Mouse (Mus musculus) forebrain, embryonic 15.5 days (tissue): ENCODE measurements around the gene Milr1. TPM values are rescaled to one million over a fixed set of nuclear protein-coding genes. Genes with fewer than 3 reads are reported as not detected.

Experiments
- ATAC-seq: fragments of 200-750 bp; cut with Nextera tagmentation; replicated peaks from 2 replicates; pipeline ENCODE4 v1.8.0; 2017; ENCODE audit warnings: mild to moderate bottlenecking, moderate TSS enrichment, moderate library complexity
- H3K27ac ChIP-seq: fragments of 300-500 bp; sonication (generic); replicated peaks from 2 replicates; pipeline ENCODE4 v1.5.1; 2015; ENCODE audit warnings: mild to moderate bottlenecking, inconsistent platforms
- H3K27me3 ChIP-seq: fragments of 300-500 bp; sonication (generic); 2 replicates; pipeline ENCODE4 v1.6.1; 2015; ENCODE audit warnings: inconsistent platforms
- H3K36me3 ChIP-seq: fragments of 300-500 bp; sonication (generic); 2 replicates; pipeline ENCODE4 v1.6.1; 2015; ENCODE audit warnings: mild to moderate bottlenecking, inconsistent platforms
- H3K4me1 ChIP-seq: fragments of 300-500 bp; sonication (generic); 2 replicates; pipeline ENCODE4 v1.6.1; 2015; ENCODE audit warnings: inconsistent platforms
- H3K4me2 ChIP-seq: fragments of 300-500 bp; sonication (generic); replicated peaks from 2 replicates; pipeline ENCODE4 v1.6.1; 2015; ENCODE audit warnings: mild to moderate bottlenecking, inconsistent platforms
- H3K4me3 ChIP-seq: fragments of 300-500 bp; sonication (generic); 2 replicates; pipeline ENCODE4 v1.5.1; 2015; ENCODE audit warnings: mild to moderate bottlenecking, inconsistent platforms
- H3K9ac ChIP-seq: fragments of 300-500 bp; sonication (generic); replicated peaks from 2 replicates; pipeline ENCODE4 v1.6.1; 2015; ENCODE audit warnings: mild to moderate bottlenecking, inconsistent platforms
- H3K9me3 ChIP-seq: fragments of 300-500 bp; sonication (generic); 2 replicates; pipeline ENCODE4 v1.6.1; 2016; ENCODE audit warnings: inconsistent platforms
- WGBS: fragments of 180-500 bp; shearing (Covaris S2); methylation state at CpG from one replicate; pipeline ENCODE4 v1.1.7; 2015; ENCODE audit warnings: mixed read lengths; 5-methylcytosine and 5-hydroxymethylcytosine counted together
- polyA plus RNA-seq: library from polyadenylated mRNA; unstranded; fragments of >200 nt; fragmentation: Nextera tagmentation; extraction: Ambion mirVana; gene quantifications from 2 replicates; pipeline ENCODE4 v1.2.1, GENCODE M21; 2015

Gene Milr1
- polyA plus RNA-seq: 0.52 and 1.2 TPM in 2 replicates

GRCm38 (mm10) chr11:106751039-106752018 is at the start of gene Milr1:
Gene Milr1 (plus strand): TSS chr11:106751226.
- no peak for ATAC-seq
- H3K27me3 ChIP-seq: no peaks in the 10 kb centered on the region
- no peaks in the 10 kb centered on the region for H3K4me1 ChIP-seq

GRCm38 (mm10) chr11:106701589-106701988 is 49.4 kb upstream of the Milr1 start:
- H3K9ac ChIP-seq: no peak overlapping the region
- H3K4me2 ChIP-seq: no peak overlapping the region
- 74% methylated on average over 9 of the region's 9 CpGs for WGBS
- no peak overlapping the region for H3K4me3 ChIP-seq
- H3K27ac ChIP-seq: no peak overlapping the region
- H3K9me3 ChIP-seq: no peaks in the 10 kb centered on the region
- no peaks in the 10 kb centered on the region for H3K36me3 ChIP-seq
- ATAC-seq: no peak
- H3K4me1 ChIP-seq: no peaks in the 10 kb centered on the region
- no peaks in the 10 kb centered on the region for H3K27me3 ChIP-seq

More at GRCm38 (mm10) chr11:106751039-106752018, at the start of gene Milr1:
- no peak within 1 kb of the TSS for H3K27ac ChIP-seq
- H3K4me3 ChIP-seq: no peak within 1 kb of the TSS
- no peaks in the 10 kb centered on the region for H3K36me3 ChIP-seq
- H3K9me3 ChIP-seq: 0 out of 2 replicates have a peak, but pooled peaks cover 2% of the 10 kb centered on the region
- WGBS: 91% methylated on average over 17 of the region's 17 CpGs
- no peak within 1 kb of the TSS for H3K4me2 ChIP-seq
- H3K9ac ChIP-seq: no peak within 1 kb of the TSS

DNA sequence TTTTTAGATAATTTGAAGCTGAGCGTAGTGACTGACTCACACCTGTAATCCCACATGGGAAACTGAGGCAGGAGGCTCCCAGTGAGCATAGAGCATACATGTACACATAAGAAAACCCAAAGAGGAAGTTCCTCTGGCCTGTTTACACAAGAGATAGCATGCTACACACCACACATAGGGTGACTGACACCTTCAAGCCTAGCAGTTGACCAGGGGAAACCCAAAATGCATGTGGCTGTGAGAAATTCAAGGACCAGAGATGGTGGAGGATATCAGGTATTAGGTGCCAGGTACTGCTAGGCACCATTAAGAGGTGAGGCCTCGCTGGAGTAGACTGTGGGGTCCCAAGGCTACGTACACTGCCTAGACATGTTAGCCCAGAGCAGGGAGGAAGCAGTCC is 48.4 kb upstream of the Milr1 start:
- no peak for ATAC-seq
- H3K9me3 ChIP-seq: no peaks in the 10 kb centered on the region
- WGBS: 82% methylated on average over 3 of the region's 3 CpGs
- no peaks in the 10 kb centered on the region for H3K36me3 ChIP-seq
- H3K4me3 ChIP-seq: no peak overlapping the region
- no peak overlapping the region for H3K27ac ChIP-seq
- no peak overlapping the region for H3K9ac ChIP-seq
- H3K4me1 ChIP-seq: no peaks in the 10 kb centered on the region
- no peaks in the 10 kb centered on the region for H3K27me3 ChIP-seq
- H3K4me2 ChIP-seq: no peak overlapping the region

DNA sequence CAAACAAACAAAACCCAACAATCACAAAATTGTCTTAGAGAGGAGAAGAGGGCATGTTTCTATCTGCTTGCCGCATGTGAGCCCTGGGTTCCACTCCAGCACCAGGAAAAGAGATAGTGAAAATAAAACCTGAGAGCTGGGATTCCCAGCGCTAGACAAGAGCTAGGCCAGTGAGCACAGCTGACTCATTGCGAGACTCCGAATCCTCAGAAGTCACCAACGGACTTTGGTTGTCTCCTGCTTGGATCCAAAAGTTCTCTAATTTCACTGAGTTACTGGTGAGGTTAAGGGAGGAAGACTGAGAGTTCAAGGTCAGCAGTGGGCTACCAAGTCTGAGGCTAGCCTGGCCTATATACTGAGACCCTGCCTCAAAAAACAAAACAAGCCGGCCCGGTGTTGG is 47.1 kb upstream of the Milr1 start:
- ATAC-seq: no peak
- 94% methylated on average over 7 of the region's 7 CpGs for WGBS
- H3K36me3 ChIP-seq: no peaks in the 10 kb centered on the region
- no peak overlapping the region for H3K4me2 ChIP-seq
- no peaks in the 10 kb centered on the region for H3K27me3 ChIP-seq
- H3K27ac ChIP-seq: no peak overlapping the region
- H3K9me3 ChIP-seq: no peaks in the 10 kb centered on the region
- no peaks in the 10 kb centered on the region for H3K4me1 ChIP-seq
- H3K9ac ChIP-seq: no peak overlapping the region
- no peak overlapping the region for H3K4me3 ChIP-seq

DNA sequence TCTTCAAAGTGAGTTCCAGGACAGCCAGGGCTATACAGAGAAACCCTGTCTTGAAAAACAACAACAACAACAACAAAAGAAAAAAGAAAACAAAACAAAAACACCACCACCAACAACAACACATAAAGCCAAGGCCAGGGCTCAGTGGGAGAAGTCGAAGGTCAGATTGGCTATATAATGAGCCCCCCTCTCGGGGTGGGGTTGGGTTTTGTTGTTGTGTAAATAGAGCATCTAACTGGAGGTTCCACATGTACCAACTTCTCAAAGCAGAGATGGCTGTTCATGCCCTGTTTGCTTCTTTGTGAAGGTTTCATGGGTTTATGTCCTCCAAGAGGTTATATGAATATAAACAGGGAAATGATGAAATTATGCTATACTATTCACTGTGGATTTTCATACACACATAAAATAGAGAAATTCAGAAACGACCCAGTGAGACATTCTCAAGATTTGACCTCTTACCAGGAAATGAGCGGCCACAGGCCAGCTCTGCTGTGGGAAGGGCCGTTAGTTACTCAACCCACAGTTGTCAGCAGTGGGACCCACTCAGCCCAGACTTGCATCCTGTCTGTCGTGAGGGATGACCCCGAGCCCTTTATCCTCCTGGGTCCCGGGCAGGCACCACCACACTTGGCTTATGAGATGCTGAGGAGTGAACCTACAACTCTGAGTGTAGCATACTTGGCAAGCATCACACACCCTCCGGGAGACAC is 46.5 kb upstream of the Milr1 start:
- no peaks in the 10 kb centered on the region for H3K9me3 ChIP-seq
- no peaks in the 10 kb centered on the region for H3K27me3 ChIP-seq
- no peak overlapping the region for H3K4me2 ChIP-seq
- H3K27ac ChIP-seq: no peak overlapping the region
- no peak overlapping the region for H3K4me3 ChIP-seq
- ATAC-seq: no peak
- no peak overlapping the region for H3K9ac ChIP-seq
- no peaks in the 10 kb centered on the region for H3K36me3 ChIP-seq
- no peaks in the 10 kb centered on the region for H3K4me1 ChIP-seq
- WGBS: 74% methylated on average over 9 of the region's 9 CpGs

DNA sequence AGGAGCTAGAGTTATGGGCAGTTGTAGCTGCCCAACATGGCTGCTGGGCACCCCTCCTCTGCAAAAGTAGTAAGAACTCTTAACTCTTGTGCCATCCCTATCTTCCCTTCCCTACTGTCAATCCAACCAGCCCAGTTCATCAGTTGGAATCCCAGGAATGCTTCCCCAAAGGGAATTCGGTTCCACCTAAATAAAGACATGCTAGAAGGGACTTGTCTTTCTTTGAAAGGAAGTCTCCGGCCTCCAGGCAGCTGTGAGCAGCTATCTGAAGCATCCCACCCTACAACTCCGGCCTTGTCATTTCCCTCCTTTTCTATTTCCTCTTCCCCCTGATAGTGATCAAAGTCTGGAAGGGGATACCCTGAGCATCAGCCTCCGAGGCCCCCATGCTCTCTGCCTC is 44.8 kb upstream of the Milr1 start:
- ATAC-seq: no peak
- H3K4me1 ChIP-seq: no peaks in the 10 kb centered on the region
- no peak overlapping the region for H3K27ac ChIP-seq
- H3K9ac ChIP-seq: no peak overlapping the region
- H3K4me3 ChIP-seq: no peak overlapping the region
- H3K36me3 ChIP-seq: no peaks in the 10 kb centered on the region
- H3K9me3 ChIP-seq: no peaks in the 10 kb centered on the region
- 70% methylated on average over 4 of the region's 4 CpGs for WGBS
- H3K4me2 ChIP-seq: no peak overlapping the region
- H3K27me3 ChIP-seq: no peaks in the 10 kb centered on the region

DNA sequence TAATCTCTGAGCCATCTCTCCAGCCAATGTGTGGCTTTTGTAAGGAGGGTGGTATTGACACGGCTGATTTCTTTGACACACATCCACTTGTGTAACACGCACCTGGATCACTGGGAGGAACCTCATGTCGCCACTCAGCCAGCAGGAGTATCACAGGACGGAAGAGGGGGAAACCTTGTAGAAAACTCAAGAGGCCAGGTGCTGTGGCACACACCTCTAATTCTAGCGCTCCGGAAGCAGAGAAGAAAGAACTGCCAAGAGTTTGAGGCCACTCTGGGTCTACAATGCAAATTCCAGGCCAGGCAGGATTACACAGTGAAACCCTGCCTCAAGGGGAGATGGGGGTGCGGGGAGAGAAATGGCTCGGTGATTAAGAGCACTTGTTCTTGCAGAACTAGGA is 43.9 kb upstream of the Milr1 start:
- no peaks in the 10 kb centered on the region for H3K9me3 ChIP-seq
- no peaks in the 10 kb centered on the region for H3K4me1 ChIP-seq
- no peak for ATAC-seq
- no peak overlapping the region for H3K9ac ChIP-seq
- no peaks in the 10 kb centered on the region for H3K36me3 ChIP-seq
- no peak overlapping the region for H3K27ac ChIP-seq
- no peak overlapping the region for H3K4me2 ChIP-seq
- no peaks in the 10 kb centered on the region for H3K27me3 ChIP-seq
- H3K4me3 ChIP-seq: no peak overlapping the region
- WGBS: 78% methylated on average over 8 of the region's 8 CpGs

- Histone ChIP-seq H3K4me2 (no peak overlapping the region), H3K36me3 (no peaks in the 10 kb centered on the region), H3K4me3 (no peak overlapping the region), H3K9ac (no peak overlapping the region), H3K4me1 (no peaks in the 10 kb centered on the region), H3K9me3 (no peaks in the 10 kb centered on the region), H3K27me3 (no peaks in the 10 kb centered on the region), H3K27ac (no peak overlapping the region)
- ATAC-seq: no peak
- 86% methylated on average over 3 of the region's 3 CpGs for whole genome bisulfite sequencing
Observed at GRCm38 (mm10) chr11:106707866-106708265, 43.2 kb upstream of the Milr1 start.

- Histone ChIP-seq H3K36me3 (no peaks in the 10 kb centered on the region), H3K9me3 (no peaks in the 10 kb centered on the region), H3K27ac (no peak overlapping the region), H3K9ac (no peak overlapping the region), H3K4me1 (no peaks in the 10 kb centered on the region), H3K27me3 (no peaks in the 10 kb centered on the region), H3K4me2 (no peak overlapping the region), H3K4me3 (no peak overlapping the region)
- 41% methylated on average over 15 of the region's 15 CpGs for WGBS
- no peak for ATAC-seq
Observed at GRCm38 (mm10) chr11:106709227-106709985, 41.6 kb upstream of the Milr1 start.

DNA sequence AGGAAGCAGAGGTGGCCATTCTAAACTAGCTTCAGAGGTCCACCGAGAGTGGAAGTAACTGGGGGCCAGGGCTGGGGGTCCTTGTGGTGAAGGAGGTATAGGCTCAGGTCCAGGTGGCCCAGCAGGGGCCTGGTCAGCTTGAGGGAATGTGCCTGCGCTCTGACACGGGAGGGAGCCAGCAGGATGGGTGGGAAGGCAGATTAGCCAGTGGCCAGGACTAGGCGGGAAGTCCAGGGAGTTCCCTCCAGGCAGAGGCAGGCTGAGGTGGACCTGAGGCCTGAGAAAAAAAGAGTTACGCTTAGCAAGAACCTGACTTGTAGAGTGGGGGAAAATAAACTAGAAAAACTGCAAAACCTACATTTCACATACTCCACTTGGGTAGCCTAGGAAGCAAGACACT is 40.2 kb upstream of the Milr1 start:
- Histone ChIP-seq H3K4me3 (no peak overlapping the region), H3K36me3 (no peaks in the 10 kb centered on the region), H3K9me3 (no peaks in the 10 kb centered on the region), H3K4me1 (no peaks in the 10 kb centered on the region), H3K27ac (no peak overlapping the region), H3K27me3 (no peaks in the 10 kb centered on the region), H3K4me2 (no peak overlapping the region), H3K9ac (no peak overlapping the region)
- no peak for ATAC-seq
- 74% methylated on average over 5 of the region's 5 CpGs for WGBS

- ATAC-seq: no peak
- no peak overlapping the region for H3K4me3 ChIP-seq
- no peak overlapping the region for H3K27ac ChIP-seq
- H3K27me3 ChIP-seq: no peaks in the 10 kb centered on the region
- no peaks in the 10 kb centered on the region for H3K9me3 ChIP-seq
- no peaks in the 10 kb centered on the region for H3K4me1 ChIP-seq
- 88% methylated on average over 6 of the region's 6 CpGs for WGBS
- no peak overlapping the region for H3K4me2 ChIP-seq
- H3K36me3 ChIP-seq: no peaks in the 10 kb centered on the region
- no peak overlapping the region for H3K9ac ChIP-seq
Observed at GRCm38 (mm10) chr11:106715066-106715465, 36.0 kb upstream of the Milr1 start.

DNA sequence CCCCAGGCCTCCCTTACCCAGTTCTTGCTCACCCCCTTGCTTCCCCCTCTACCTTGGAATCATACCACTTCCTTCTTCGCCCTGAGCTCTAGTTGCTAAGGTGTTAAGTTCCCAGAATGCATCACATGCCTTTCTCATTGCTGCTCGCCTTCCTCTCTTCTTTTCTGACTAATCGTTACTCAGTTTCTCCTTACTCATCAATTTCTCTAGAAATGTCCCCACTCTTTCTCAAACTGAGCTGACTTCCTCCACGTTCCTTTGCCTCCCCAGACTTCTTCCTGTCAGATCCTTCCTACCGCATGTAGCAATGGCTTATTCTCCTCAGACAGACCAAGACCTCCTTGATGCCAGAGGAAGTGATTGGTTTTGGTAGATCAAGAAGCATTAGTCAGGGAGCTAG is 34.5 kb upstream of the Milr1 start:
- Histone ChIP-seq H3K9ac (no peak overlapping the region), H3K27ac (no peak overlapping the region), H3K9me3 (no peaks in the 10 kb centered on the region), H3K4me1 (no peaks in the 10 kb centered on the region), H3K4me3 (no peak overlapping the region), H3K4me2 (no peak overlapping the region), H3K36me3 (no peaks in the 10 kb centered on the region), H3K27me3 (no peaks in the 10 kb centered on the region)
- ATAC-seq: no peak
- WGBS: 85% methylated on average over 5 of the region's 5 CpGs
